Mouse (Mus musculus): ENCODE measurements around the gene Tpd52l1.
A peak's percentile ranks its signal among the peaks of the same experiment; 100 is the strongest.

Gene Tpd52l1

GRCm38 (mm10) chr10:31346401-31346800 lies 99.4 kb downstream of the Tpd52l1 start:
- DNase-seq (ENCODE audit: extremely low spot score) = no peak

DNA sequence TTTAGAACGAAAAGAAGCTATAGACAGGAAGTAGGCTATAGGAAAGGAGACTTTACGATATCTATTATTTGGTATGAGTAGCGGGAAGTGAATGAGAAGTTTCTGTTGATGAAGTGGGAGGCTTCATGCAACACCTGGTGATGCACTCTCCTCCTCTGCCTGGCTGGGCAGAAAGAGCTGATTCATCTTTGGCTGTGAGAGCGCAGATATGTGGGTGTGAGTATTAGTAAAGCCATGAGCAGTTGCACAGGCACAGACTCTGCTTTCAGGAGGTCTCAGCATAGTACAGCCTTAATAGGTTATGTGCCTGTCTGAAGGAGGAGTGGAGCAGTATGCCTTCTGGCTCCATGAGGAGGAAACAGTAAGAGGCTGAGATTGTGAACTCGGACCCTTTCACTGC lies 109.3 kb downstream of the Tpd52l1 start:
- DNase-seq (ENCODE audit: extremely low spot score) = no peak

- DNase-seq (ENCODE audit: extremely low spot score) = no peak
Measured at GRCm38 (mm10) chr10:31331225-31331775, 114.5 kb downstream of the Tpd52l1 start.

DNA sequence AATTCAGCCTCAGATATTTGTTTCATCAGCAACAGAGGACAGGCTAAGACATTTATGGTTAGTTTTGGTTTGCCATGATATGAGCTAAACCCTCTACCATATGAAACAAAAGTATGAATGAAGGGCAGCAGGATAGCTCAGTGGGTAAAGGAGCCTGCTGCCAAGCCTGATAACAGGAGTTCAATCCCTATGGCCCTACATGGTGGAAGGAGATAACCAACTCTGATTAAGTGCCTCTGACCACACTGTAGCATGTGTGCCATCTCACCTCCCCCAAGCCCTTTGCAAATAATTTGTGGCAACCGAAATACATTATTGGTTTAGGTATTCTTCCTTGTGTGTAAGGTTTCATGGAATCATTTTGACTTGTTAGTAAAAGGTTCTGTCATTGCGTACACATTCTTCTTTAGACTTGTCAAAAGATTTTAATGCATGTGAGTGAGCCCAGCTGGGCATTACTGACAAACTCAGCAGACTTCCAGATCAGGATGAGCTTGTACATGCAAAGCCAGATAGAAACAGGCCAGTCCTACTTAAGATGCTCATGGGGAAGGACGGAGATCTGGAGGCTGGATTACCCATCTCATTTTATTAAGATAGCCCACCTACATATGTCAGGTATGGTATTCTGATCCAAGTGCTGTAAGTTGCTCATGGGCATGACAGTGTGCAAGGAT lies 115.3 kb downstream of the Tpd52l1 start:
- DNase-seq (ENCODE audit: extremely low spot score) = no peak

GRCm38 (mm10) chr10:31329436-31329835 lies 116.3 kb downstream of the Tpd52l1 start:
- no peak for DNase-seq (ENCODE audit: extremely low spot score)

DNA sequence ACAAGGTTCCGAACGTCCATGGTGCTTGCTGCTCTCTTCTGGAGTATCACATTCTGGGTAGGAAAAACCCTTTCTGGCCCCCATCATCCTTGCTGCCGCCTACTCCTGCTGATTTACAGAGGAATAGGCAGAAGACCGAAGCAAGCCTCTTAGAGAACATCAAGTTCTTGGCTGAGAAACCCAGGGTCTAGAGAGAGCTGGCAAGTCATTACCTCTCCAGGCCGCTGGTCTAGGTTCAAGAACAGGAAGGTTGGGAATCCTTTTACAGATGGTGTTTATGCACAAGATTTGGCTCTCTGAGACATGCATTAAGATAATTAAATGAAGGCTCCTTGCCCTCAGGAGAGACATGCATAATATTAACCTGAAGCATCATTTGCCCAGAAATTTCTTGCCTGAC lies 127.3 kb downstream of the Tpd52l1 start:
- DNase-seq (ENCODE audit: extremely low spot score) = no peak

DNA sequence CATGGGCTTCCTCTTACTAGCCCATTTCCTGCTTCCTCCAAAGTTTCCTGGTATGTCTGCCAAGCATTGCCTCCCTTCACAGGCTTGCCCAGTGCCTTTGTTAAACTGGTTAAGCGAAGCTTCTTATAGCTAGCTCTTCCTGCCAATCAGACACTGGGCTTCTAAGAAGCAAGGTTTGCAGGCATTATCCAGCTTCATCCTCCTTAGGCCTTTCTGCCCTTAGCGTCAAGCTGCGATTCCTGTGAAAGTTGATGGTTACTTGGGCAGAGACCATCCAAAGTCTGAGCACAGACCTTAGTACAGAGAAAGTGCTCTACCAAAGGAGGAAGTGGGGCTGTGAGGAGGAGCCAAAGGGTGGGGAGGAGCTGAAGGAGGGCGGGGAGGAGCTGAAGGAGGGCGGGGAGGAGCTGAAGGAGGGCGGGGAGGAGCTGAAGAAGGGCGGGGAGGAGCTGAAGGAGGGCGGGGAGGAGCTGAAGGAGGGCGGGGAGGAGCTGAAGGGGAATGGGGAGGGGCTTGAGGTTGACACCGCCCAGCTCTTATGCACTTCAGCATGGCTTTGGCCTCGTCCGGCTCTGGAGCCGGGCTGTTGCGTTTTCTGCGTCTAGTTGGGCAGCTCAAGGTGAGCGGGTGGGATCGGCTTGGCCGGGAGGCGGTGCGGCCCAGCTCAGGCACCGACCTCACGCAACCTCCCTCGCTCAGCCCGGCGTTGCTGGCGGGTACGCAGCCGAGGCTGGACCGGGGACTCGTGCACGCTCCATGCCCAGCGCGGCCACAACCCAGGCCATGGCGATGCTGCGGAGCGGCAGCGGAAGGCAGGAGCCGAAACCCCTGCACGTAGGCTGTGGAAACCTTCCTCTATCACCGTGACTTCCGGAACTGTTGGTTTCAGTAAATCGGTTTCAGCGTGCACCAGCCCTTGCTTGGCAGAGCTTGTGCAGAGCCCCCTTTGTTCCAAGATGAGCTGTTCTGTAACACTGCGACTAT lies 132.6 kb downstream of the Tpd52l1 start, which contains the start of gene Hddc2:
Gene Hddc2 (plus strand): TSS at position 519 of the 984 bp plus-strand sequence.
- peak; percentile 90 for DNase-seq (ENCODE audit: extremely low spot score)

DNA sequence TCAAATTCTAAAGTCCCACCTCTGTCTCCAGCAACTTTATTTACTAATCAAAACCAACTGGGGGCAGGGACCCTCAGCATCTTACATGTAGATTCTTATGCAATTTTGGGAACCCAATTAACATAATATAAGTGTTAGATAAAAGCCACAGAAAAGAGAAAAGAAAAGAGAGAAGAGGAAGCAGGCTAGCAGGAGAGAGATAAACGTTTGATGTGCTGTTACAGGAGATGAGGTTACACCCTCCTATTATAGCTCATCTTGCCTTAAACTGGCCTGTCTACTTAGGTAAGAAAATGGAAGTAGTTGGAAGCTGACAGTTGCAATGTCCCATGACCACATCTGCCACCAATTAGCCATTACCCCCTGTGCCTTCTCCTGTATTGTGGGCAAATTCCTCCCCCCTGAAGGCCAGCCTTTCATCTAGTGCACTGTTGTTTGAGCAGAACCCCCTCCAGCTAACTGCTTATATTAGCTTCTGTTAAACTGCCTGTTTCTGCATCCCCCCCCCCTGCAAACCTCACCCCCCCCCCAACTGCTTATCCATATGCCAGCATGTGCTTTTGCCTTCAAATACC lies 138.6 kb downstream of the Tpd52l1 start:
- no peak for DNase-seq (ENCODE audit: extremely low spot score)

DNA sequence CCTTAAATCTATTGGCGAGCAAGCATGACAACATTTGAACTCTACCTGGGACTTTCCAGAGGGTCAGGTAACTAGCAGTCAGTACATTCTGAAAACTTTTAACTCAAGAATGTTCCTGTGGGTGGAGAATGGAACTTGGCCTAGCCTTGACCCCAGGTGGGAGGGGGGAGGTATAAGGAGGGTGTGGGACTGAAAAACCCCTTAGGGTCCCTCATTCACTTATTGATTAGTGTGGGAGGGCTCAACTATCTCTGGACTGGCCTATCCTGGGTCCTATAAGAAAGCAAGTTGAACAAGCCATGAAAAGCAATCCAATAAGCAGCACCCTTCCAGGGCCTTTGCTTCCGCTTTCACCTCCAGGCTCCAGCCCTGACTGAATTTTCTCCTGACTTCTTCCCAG lies 142.3 kb downstream of the Tpd52l1 start:
- DNase-seq (ENCODE audit: extremely low spot score) = no peak

GRCm38 (mm10) chr10:31300292-31300691 lies 145.5 kb downstream of the Tpd52l1 start:
- no peak for DNase-seq (ENCODE audit: extremely low spot score)

DNA sequence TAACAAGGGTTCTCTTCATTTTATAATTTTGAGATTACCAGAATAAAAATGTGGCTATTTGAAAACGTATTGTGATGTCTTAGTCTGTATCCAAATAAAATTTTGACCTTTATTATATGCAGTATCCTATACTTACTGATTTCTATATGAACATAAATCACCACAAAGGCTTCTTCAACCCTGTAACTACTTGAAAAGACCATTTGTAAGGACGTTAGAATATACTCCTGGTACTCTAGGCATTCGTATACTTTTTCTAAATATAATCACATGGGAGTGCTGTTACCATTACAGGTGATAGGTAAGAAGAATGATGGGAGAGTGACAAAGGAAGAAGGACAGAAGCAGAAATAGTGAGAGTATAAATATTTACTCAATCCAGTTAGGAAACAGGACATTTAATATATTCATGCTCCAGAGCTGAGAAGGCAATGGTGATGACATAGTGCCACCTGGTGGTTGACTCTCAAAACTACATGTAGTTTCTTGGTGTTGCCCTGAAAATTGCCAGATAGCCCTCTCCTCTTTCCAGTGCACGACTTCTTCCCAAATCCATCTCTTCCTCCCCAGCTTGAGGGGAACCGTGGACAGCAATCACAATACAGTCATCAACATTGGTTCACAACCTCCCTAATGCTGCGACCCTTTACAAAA lies 146.7 kb downstream of the Tpd52l1 start:
- DNase-seq (ENCODE audit: extremely low spot score) = peak; percentile 70

GRCm38 (mm10) chr10:31298263-31298662 lies 147.5 kb downstream of the Tpd52l1 start:
- no peak for DNase-seq (ENCODE audit: extremely low spot score)

DNA sequence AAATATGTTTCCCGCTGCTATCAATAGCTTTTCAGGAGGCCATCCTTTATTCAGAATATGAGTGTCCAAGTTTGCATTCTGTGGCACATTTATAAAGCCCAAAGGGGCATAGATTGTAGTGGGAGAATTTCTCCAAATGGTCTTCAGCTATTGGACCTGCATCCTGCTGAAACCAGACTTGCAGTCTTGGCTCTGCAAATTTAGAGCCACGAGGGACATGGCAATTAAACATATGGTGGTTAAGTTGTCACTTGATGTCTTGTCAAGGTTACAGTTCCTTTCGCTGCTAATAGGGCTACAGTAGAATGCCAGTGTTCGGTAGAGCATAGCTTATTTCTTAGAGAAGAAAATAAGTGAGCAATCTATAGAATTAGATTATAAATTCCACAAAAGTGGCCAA lies 148.7 kb downstream of the Tpd52l1 start:
- no peak for DNase-seq (ENCODE audit: extremely low spot score)

DNA sequence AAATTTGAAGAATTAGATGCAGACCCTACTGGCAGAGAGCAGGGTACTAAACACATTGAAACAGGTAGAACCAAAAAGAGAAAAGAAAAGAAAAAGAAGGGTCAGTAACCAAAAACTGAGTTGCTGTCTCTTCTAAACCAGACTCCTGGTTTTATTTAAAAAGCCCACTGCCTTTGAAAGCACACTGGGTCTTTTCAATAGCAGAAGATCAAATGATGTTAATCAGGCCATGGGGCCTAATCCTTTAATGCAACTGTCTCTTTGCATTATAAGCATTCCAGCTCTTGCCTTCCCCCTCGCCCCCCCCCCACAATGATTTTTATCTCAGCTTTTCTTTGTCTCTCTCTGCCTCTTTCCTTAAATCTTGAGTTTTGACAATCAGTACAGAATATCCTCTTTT lies 149.3 kb downstream of the Tpd52l1 start:
- no peak for DNase-seq (ENCODE audit: extremely low spot score)

- no peak for DNase-seq (ENCODE audit: extremely low spot score)
Measured at GRCm38 (mm10) chr10:31295705-31296104, 150.1 kb downstream of the Tpd52l1 start.

DNA sequence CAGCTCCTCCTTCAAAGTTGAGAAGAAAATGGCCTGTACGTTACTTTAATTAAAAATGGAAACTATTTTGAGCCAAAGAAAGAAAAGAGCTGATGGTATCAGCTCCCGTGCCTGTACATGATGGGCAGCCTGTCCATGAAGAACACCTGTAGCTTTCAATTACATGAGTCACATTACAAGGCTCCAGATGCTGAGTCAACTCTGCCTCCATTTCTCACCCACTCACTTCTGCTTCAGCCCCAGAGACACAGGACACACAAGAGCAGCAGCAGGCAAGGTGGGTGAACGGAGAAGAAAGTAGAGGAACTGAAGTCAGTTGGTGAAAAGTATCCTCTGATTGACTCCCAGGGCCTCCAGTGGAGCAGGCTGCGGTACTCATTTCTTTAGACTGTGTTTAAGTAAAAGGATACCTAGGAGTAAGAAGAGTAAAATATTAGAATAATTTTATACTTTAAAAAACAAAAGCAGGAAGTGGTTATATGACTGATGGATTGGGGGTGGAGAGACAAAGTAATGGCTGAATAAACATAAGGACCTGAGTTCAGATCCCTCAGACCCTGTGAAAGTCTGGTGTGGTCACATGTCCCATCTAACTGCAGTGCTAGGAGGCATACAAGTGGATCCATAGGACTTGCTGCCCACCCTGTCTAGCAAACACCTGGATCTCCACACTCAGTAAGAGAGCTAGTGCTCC lies 156.9 kb downstream of the Tpd52l1 start:
- DNase-seq (ENCODE audit: extremely low spot score) = no peak

DNA sequence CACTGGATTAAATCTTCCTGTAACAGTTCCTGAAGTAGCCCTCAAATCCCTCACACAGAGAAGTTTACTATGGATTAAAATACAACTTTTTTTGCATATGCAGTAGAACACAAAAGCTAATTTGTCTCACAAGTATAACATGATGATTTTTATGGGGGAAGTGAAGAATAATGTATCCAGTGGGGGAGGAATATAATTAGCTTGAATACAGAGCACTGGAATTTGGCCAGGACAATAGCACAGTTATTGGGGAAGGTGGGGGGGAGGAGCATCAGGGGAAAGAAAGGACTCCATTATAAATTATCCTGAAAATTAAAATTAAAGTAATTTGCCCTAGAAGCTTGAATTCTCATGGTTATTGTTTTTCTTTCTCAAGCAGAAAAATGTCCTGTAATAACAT lies 158.0 kb downstream of the Tpd52l1 start:
- DNase-seq (ENCODE audit: extremely low spot score) = no peak

All from embryo, embryonic 9.5 days (tissue).